Mouse (Mus musculus) CH12.LX (cell line): ENCODE results near the gene Atp8b4.

Source experiments
- CTCF ChIP-seq, 2 experiments: IDR thresholded peaks in 1 of 2; conservative IDR thresholded peaks in 1 of 2; 2 replicates each; pipeline ENCODE4 v1.5.1; 2011 to 2012; ENCODE audit warnings: low read depth in 2 of 2, low read length in 2 of 2, improper control_type of control experiment in 1 of 2, inconsistent platforms in 1 of 2, mild to moderate bottlenecking in 1 of 2, moderate library complexity in 1 of 2
- E2F4 ChIP-seq: IDR thresholded peaks from 2 replicates; pipeline ENCODE4 v1.6.1; 2011; ENCODE audit warnings: low read depth, low read length, improper control_type of control experiment; ENCODE audit not compliant: insufficient replicate concordance
- HCFC1 ChIP-seq: IDR thresholded peaks from 2 replicates; pipeline ENCODE4 v1.6.1; 2012; ENCODE audit warnings: low read depth, mild to moderate bottlenecking, inconsistent platforms, low read length, improper control_type of control experiment
- USF2 ChIP-seq: conservative IDR thresholded peaks from 2 replicates; pipeline ENCODE4 v1.6.1; 2011; ENCODE audit warnings: low read depth, low read length, improper control_type of control experiment
- ZC3H11A ChIP-seq: IDR thresholded peaks from 2 replicates; pipeline ENCODE4 v1.6.1; 2012; ENCODE audit warnings: low read depth, mild to moderate bottlenecking, inconsistent platforms, low read length, improper control_type of control experiment

DNA sequence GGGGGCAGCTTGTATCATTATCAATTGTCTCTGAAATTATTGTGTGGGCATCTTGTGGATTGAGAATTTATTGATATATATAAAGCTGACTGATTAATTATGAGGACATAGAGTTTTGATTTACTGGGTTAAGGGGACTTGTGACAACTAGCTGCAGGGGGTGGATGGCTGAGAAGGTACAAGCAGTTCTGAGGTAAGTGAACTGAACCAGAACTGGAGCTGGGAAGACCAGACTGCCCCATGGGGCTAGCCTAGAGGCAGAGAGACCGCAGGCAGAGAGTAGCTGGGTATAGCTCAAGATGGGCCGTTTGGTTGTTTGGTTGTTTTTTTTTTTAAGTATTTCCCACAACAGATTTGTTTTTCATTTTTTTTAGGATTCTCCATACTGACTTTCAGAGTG lies 23.8 kb upstream of the Atp8b4 start:
- TF ChIP-seq CTCF (conservative IDR thresholded peaks at IDR 0.05 in 1 of 2, IDR thresholded peaks at IDR 0.05 in 1 of 2; ENCODE audit: low read depth in 2 of 2, low read length in 2 of 2) (no peak), USF2 (no peak), ZC3H11A (no peak), E2F4 (no peak), HCFC1 (no peak)
